Mouse (Mus musculus) stomach, postnatal 0 days (tissue): ENCODE measurements around the gene Zfp62. TPM values are rescaled to one million over a fixed set of nuclear protein-coding genes. Genes with fewer than 3 reads are reported as not detected.
A peak's percentile ranks its signal among the peaks of the same experiment; 100 is the strongest.

Source experiments
- ATAC-seq: fragments of 200-750 bp; cut with Nextera tagmentation; 2 replicates; pipeline ENCODE4 v1.8.0; 2017; ENCODE audit not compliant: low FRiP score, low TSS enrichment
- DNase-seq: peaks from one replicate; pipeline ENCODE4 v3.0.0-alpha.2; 2016; ENCODE audit warnings: low spot score
- H3K27ac ChIP-seq: fragments of 300-500 bp; sonication (generic); replicated peaks from 2 replicates; pipeline ENCODE4 v1.5.1; 2014; ENCODE audit warnings: mild to moderate bottlenecking, control low read depth
- H3K27me3 ChIP-seq: fragments of 300-500 bp; sonication (generic); 2 replicates; pipeline ENCODE4 v1.6.1; 2014; ENCODE audit warnings: low read length; ENCODE audit not compliant: control insufficient read depth, insufficient read depth
- H3K36me3 ChIP-seq: fragments of 300-500 bp; sonication (generic); 2 replicates; pipeline ENCODE4 v1.6.1; 2014; ENCODE audit warnings: low read length, mixed read lengths; ENCODE audit not compliant: control insufficient read depth, insufficient read depth
- H3K4me1 ChIP-seq: fragments of 300-500 bp; sonication (generic); replicated peaks from 2 replicates; pipeline ENCODE4 v1.6.1; 2014; ENCODE audit warnings: antibody characterized with exemption; ENCODE audit not compliant: control insufficient read depth, insufficient read depth
- H3K4me2 ChIP-seq: fragments of 300-500 bp; sonication (generic); replicated peaks from 2 replicates; pipeline ENCODE4 v1.6.1; 2014; ENCODE audit warnings: low read depth, mild to moderate bottlenecking, control low read depth, moderate library complexity
- H3K4me3 ChIP-seq: fragments of 300-500 bp; sonication (generic); 2 replicates; pipeline ENCODE4 v1.5.1; 2014; ENCODE audit warnings: low read depth, low read length, control low read depth
- H3K9ac ChIP-seq: fragments of 300-500 bp; sonication (generic); 2 replicates; pipeline ENCODE4 v1.6.1; 2014; ENCODE audit warnings: mild to moderate bottlenecking, low read length, control low read depth, mixed read lengths
- H3K9me3 ChIP-seq: fragments of 300-500 bp; sonication (generic); 2 replicates; pipeline ENCODE4 v1.6.1; 2016; ENCODE audit warnings: low read length; ENCODE audit not compliant: control insufficient read depth
- CTCF ChIP-seq: IDR thresholded peaks from 2 replicates; pipeline ENCODE4 v1.5.1; 2016; ENCODE audit warnings: antibody characterized with exemption, low read depth, mild to moderate bottlenecking, moderate library complexity
- EP300 ChIP-seq: optimal IDR thresholded peaks from 2 replicates; pipeline ENCODE3; 2016; ENCODE audit warnings: antibody characterized with exemption
- WGBS: fragments of 180-500 bp; shearing (Covaris S2); extraction: QIAGEN DNeasy Blood & Tissue Kit; methylation state at CpG from one replicate; pipeline ENCODE4 v1.1.7; 2014; 5-methylcytosine and 5-hydroxymethylcytosine counted together
- polyA plus RNA-seq: library from polyadenylated mRNA; unstranded; fragments of >200 nt; fragmentation: Nextera tagmentation; extraction: Ambion mirVana; gene quantifications from 2 replicates; pipeline ENCODE4 v1.2.1, GENCODE M21; 2015

The Zfp62 gene
- polyA plus RNA-seq, 1 experiment from 2014 or later, result 10.0 TPM

GRCm38 (mm10) chr11:49243727-49244594 lies 40.9 kb downstream of the Zfp62 start, which contains the start of gene Mgat1:
Gene Mgat1 (plus strand): TSS chr11:49244191.
- under 1% methylated on average over 52 of the region's 60 CpGs for WGBS
- Histone ChIP-seq H3K4me1 (peaks cover 24% of the 10 kb centered on the region), H3K9me3 (no peaks in the 10 kb centered on the region), H3K36me3 (no peaks in the 10 kb centered on the region), H3K27ac (peak within 1 kb of the TSS; percentile 94), H3K9ac (peak within 1 kb of the TSS; percentile 60), H3K4me2 (peak within 1 kb of the TSS; percentile 65), H3K4me3 (peak within 1 kb of the TSS; percentile 56), H3K27me3 (no peaks in the 10 kb centered on the region)
- TF ChIP-seq CTCF (peak; percentile 57), EP300 (no peak)
- ATAC-seq (peak; percentile 93), DNase-seq (peak; percentile 96)

- Histone ChIP-seq H3K4me3 (peak overlapping the region; percentile 56), H3K4me2 (peak overlapping the region; percentile 65), H3K4me1 (peaks cover 26% of the 10 kb centered on the region), H3K36me3 (no peaks in the 10 kb centered on the region), H3K27me3 (no peaks in the 10 kb centered on the region), H3K9me3 (no peaks in the 10 kb centered on the region), H3K27ac (peak overlapping the region; percentile 94), H3K9ac (peak overlapping the region; percentile 56; the same call in 1 of the 2 replicates)
- ATAC-seq, result no peak
- 0% methylated on average over 4 of the region's 4 CpGs for WGBS
- TF ChIP-seq EP300, result no peak
- DNase-seq, result no peak
These were observed 41.5 kb downstream of the Zfp62 start for GRCm38 (mm10) chr11:49244595-49244930.

GRCm38 (mm10) chr11:49245176-49245575 lies 42.1 kb downstream of the Zfp62 start:
- TF ChIP-seq EP300 (no peak), CTCF (no peak)
- peak overlapping the region; percentile 94 for H3K27ac ChIP-seq
- H3K27me3 ChIP-seq, result no peaks in the 10 kb centered on the region
- no peaks in the 10 kb centered on the region for H3K36me3 ChIP-seq
- H3K4me3 ChIP-seq, result peak overlapping the region; percentile 21
- 20% methylated on average over 7 of the region's 7 CpGs for WGBS
- H3K9me3 ChIP-seq, result no peaks in the 10 kb centered on the region
- H3K4me1 ChIP-seq, result peaks cover 26% of the 10 kb centered on the region
- peak overlapping the region; percentile 65 for H3K4me2 ChIP-seq
- no peak overlapping the region for H3K9ac ChIP-seq
- DNase-seq, result peak; percentile 85
- no peak for ATAC-seq

- peak overlapping the region; percentile 94 for H3K27ac ChIP-seq
- 34% methylated on average over 12 of the region's 12 CpGs for WGBS
- H3K9me3 ChIP-seq, result no peaks in the 10 kb centered on the region
- H3K4me3 ChIP-seq, result peak overlapping the region; percentile 21
- no peaks in the 10 kb centered on the region for H3K27me3 ChIP-seq
- no peak for TF ChIP-seq CTCF
- TF ChIP-seq EP300, result no peak
- H3K4me2 ChIP-seq, result peak overlapping the region; percentile 65
- peaks cover 26% of the 10 kb centered on the region for H3K4me1 ChIP-seq
- no peak for DNase-seq
- no peak overlapping the region for H3K9ac ChIP-seq
- no peak for ATAC-seq
- no peaks in the 10 kb centered on the region for H3K36me3 ChIP-seq
These were observed 42.7 kb downstream of the Zfp62 start for GRCm38 (mm10) chr11:49245634-49246415.

- Histone ChIP-seq H3K27ac (0 out of 2 replicates have a peak overlapping the region, but pooled peaks have one; percentile 56), H3K4me1 (peaks cover 31% of the 10 kb centered on the region), H3K27me3 (no peaks in the 10 kb centered on the region), H3K4me2 (no peak overlapping the region; the same call in 1 of the 2 replicates), H3K4me3 (no peak overlapping the region), H3K9me3 (no peaks in the 10 kb centered on the region), H3K36me3 (no peaks in the 10 kb centered on the region), H3K9ac (no peak overlapping the region)
- DNase-seq, result no peak
- ATAC-seq, result no peak
- WGBS, result 80% methylated on average over 4 of the region's 4 CpGs
- TF ChIP-seq EP300 (no peak), CTCF (no peak)
These were observed 43.4 kb downstream of the Zfp62 start for GRCm38 (mm10) chr11:49246523-49246922.

- Histone ChIP-seq H3K9me3 (no peaks in the 10 kb centered on the region), H3K4me3 (no peak overlapping the region), H3K4me2 (no peak overlapping the region; the same call in 1 of the 2 replicates), H3K27ac (peak overlapping the region; percentile 56), H3K36me3 (no peaks in the 10 kb centered on the region), H3K27me3 (no peaks in the 10 kb centered on the region), H3K4me1 (peaks cover 33% of the 10 kb centered on the region), H3K9ac (no peak overlapping the region)
- DNase-seq, result no peak
- ATAC-seq, result no peak
- WGBS, result 23% methylated on average over 2 of the region's 2 CpGs
- TF ChIP-seq EP300 (no peak), CTCF (no peak)
These were observed 44.2 kb downstream of the Zfp62 start for GRCm38 (mm10) chr11:49247255-49247654.
